Mouse (Mus musculus) myocyte (in vitro differentiated cells): ENCODE results near the gene Cmas. TPM values are rescaled to one million over a fixed set of nuclear protein-coding genes. Genes with fewer than 3 reads are reported as not detected.

Source experiments
- H3K27me3 ChIP-seq: one replicate; pipeline ENCODE4 v1.6.1; 2011; ENCODE audit not compliant: control insufficient read depth, insufficient read depth, insufficient read length
- H3K36me3 ChIP-seq: one replicate; pipeline ENCODE4 v1.6.1; 2011; ENCODE audit not compliant: control insufficient read depth, insufficient read depth
- H3K4me2 ChIP-seq: one replicate; pipeline ENCODE4 v1.6.1; 2011; ENCODE audit warnings: low read depth, control low read depth
- H3K4me3 ChIP-seq: one replicate; pipeline ENCODE4 v1.5.1; 2011; ENCODE audit warnings: mild to moderate bottlenecking, control low read depth, moderate library complexity
- H3K79me2 ChIP-seq: one replicate; pipeline ENCODE4 v1.6.1; 2011; ENCODE audit not compliant: control insufficient read depth, insufficient read depth
- H3ac ChIP-seq: one replicate; pipeline ENCODE4 v1.6.1; 2011; ENCODE audit not compliant: control insufficient read depth, insufficient read length
- CEBPB ChIP-seq: IDR thresholded peaks from 2 replicates; pipeline ENCODE4 v1.6.1; 2011; ENCODE audit warnings: mild to moderate bottlenecking, moderate library complexity; ENCODE audit not compliant: poor library complexity, insufficient read depth, severe bottlenecking
- E2F4 ChIP-seq: IDR thresholded peaks from one replicate; pipeline ENCODE4 v1.6.1; 2011; ENCODE audit warnings: mild to moderate bottlenecking, control low read depth, moderate library complexity; ENCODE audit not compliant: insufficient read depth
- MAX ChIP-seq: IDR thresholded peaks from one replicate; pipeline ENCODE4 v1.6.1; 2011; ENCODE audit warnings: low read depth, mild to moderate bottlenecking, control low read depth
- MYOD1 ChIP-seq, 3 experiments: IDR thresholded peaks; one replicate each; pipeline ENCODE4 v1.6.1; 2011; ENCODE audit warnings: control low read depth in 2 of 3, low read depth in 2 of 3, mild to moderate bottlenecking in 2 of 3, moderate library complexity in 1 of 3; ENCODE audit not compliant: insufficient read length in 2 of 3, control insufficient read depth in 1 of 3
- MYOG ChIP-seq, 3 experiments: IDR thresholded peaks; one replicate each; pipeline ENCODE4 v1.6.1; 2011; ENCODE audit warnings: control low read depth in 2 of 3, low read depth in 2 of 3, mild to moderate bottlenecking in 2 of 3; ENCODE audit not compliant: insufficient read length in 2 of 3, control insufficient read depth in 1 of 3, insufficient read depth in 1 of 3
- POLR2A ChIP-seq: IDR thresholded peaks from one replicate; pipeline ENCODE4 v1.6.1; 2011; ENCODE audit warnings: low read depth, mild to moderate bottlenecking, control low read depth, moderate library complexity; ENCODE audit not compliant: insufficient read length
- POLR2AphosphoS2 ChIP-seq: IDR thresholded peaks from one replicate; pipeline ENCODE4 v1.6.1; 2011; ENCODE audit warnings: low read depth, control low read depth; ENCODE audit not compliant: insufficient read length
- REST ChIP-seq: IDR thresholded peaks from one replicate; pipeline ENCODE4 v1.6.1; 2011; ENCODE audit warnings: mild to moderate bottlenecking, control low read depth, moderate library complexity; ENCODE audit not compliant: insufficient read depth, insufficient read length
- SRF ChIP-seq: IDR thresholded peaks from one replicate; pipeline ENCODE4 v1.6.1; 2011; ENCODE audit warnings: low read depth; ENCODE audit not compliant: control insufficient read depth, insufficient read length
- TCF12 ChIP-seq: IDR thresholded peaks from one replicate; pipeline ENCODE4 v1.6.1; 2011; ENCODE audit warnings: mild to moderate bottlenecking, control low read depth; ENCODE audit not compliant: poor library complexity, insufficient read depth, severe bottlenecking
- TCF3 ChIP-seq: IDR thresholded peaks from one replicate; pipeline ENCODE4 v1.6.1; 2011; ENCODE audit warnings: low read depth, control low read depth; ENCODE audit not compliant: insufficient read length
- USF1 ChIP-seq: IDR thresholded peaks from one replicate; pipeline ENCODE4 v1.6.1; 2011; ENCODE audit warnings: low read depth, mild to moderate bottlenecking, control low read depth, moderate library complexity
- polyA plus RNA-seq: library from polyadenylated mRNA; unstranded; fragments of >200 nt; fragmentation: generic; extraction: Trizol; gene quantifications from one replicate; pipeline ENCODE4 v1.2.1, GENCODE M21; 2012; ENCODE audit warnings: missing spikeins

The Cmas gene
- polyA plus RNA-seq, 1 experiment: 27.8 TPM

- Histone ChIP-seq H3K4me3 (no peak overlapping the region), H3K27me3 (no peaks in the 10 kb centered on the region), H3ac (no peak overlapping the region), H3K36me3 (no peaks in the 10 kb centered on the region), H3K79me2 (no peaks in the 10 kb centered on the region), H3K4me2 (no peak overlapping the region)
- no peak for TF ChIP-seq REST
- TF ChIP-seq TCF3: no peak
- no peak for TF ChIP-seq MYOG (IDR thresholded peaks at IDR 0.05; ENCODE audit: control insufficient read depth in 1 of 3, insufficient read depth in 1 of 3, insufficient read length in 2 of 3, low read depth in 2 of 3)
- no peak for TF ChIP-seq POLR2AphosphoS2
- no peak for TF ChIP-seq MAX
- TF ChIP-seq USF1: no peak
- no peak for TF ChIP-seq MYOD1 (IDR thresholded peaks at IDR 0.05; ENCODE audit: control insufficient read depth in 1 of 3, insufficient read length in 2 of 3, low read depth in 2 of 3)
- TF ChIP-seq E2F4: no peak
- no peak for TF ChIP-seq CEBPB
- TF ChIP-seq SRF: no peak
- TF ChIP-seq TCF12: no peak
- no peak for TF ChIP-seq POLR2A
These were observed 39.4 kb downstream of the Cmas start for GRCm38 (mm10) chr6:142795655-142796441.

- TF ChIP-seq TCF12 (no peak), POLR2A (no peak), MYOD1 (IDR thresholded peaks at IDR 0.05; ENCODE audit: control insufficient read depth in 1 of 3, insufficient read length in 2 of 3, low read depth in 2 of 3) (no peak), CEBPB (no peak), REST (no peak), USF1 (no peak), SRF (no peak), POLR2AphosphoS2 (no peak), E2F4 (no peak), TCF3 (no peak), MYOG (IDR thresholded peaks at IDR 0.05; ENCODE audit: control insufficient read depth in 1 of 3, insufficient read depth in 1 of 3, insufficient read length in 2 of 3, low read depth in 2 of 3) (no peak), MAX (no peak)
- H3K79me2 ChIP-seq: no peaks in the 10 kb centered on the region
- no peaks in the 10 kb centered on the region for H3K36me3 ChIP-seq
- no peak overlapping the region for H3K4me3 ChIP-seq
- H3K4me2 ChIP-seq: no peak overlapping the region
- H3ac ChIP-seq: no peak overlapping the region
- no peaks in the 10 kb centered on the region for H3K27me3 ChIP-seq
These were observed 41.5 kb downstream of the Cmas start for GRCm38 (mm10) chr6:142797996-142798395.

- no peaks in the 10 kb centered on the region for H3K79me2 ChIP-seq
- no peak overlapping the region for H3ac ChIP-seq
- H3K27me3 ChIP-seq: no peaks in the 10 kb centered on the region
- H3K4me2 ChIP-seq: no peak overlapping the region
- TF ChIP-seq TCF3 (no peak), MAX (no peak), POLR2A (no peak)
- no peak overlapping the region for H3K4me3 ChIP-seq
- H3K36me3 ChIP-seq: no peaks in the 10 kb centered on the region
These were observed 42.4 kb downstream of the Cmas start for GRCm38 (mm10) chr6:142798837-142799236.

GRCm38 (mm10) chr6:142799704-142800374 is 43.4 kb downstream of the Cmas start:
- Histone ChIP-seq H3ac (no peak overlapping the region), H3K4me2 (no peak overlapping the region), H3K27me3 (no peaks in the 10 kb centered on the region), H3K4me3 (no peak overlapping the region), H3K36me3 (no peaks in the 10 kb centered on the region), H3K79me2 (no peaks in the 10 kb centered on the region)
- no peak for TF ChIP-seq TCF12
- no peak for TF ChIP-seq REST
- no peak for TF ChIP-seq E2F4
- no peak for TF ChIP-seq USF1
- no peak for TF ChIP-seq SRF
- TF ChIP-seq MAX: no peak
- no peak for TF ChIP-seq MYOG (IDR thresholded peaks at IDR 0.05; ENCODE audit: control insufficient read depth in 1 of 3, insufficient read depth in 1 of 3, insufficient read length in 2 of 3, low read depth in 2 of 3)
- no peak for TF ChIP-seq MYOD1 (IDR thresholded peaks at IDR 0.05; ENCODE audit: control insufficient read depth in 1 of 3, insufficient read length in 2 of 3, low read depth in 2 of 3)
- no peak for TF ChIP-seq CEBPB
- TF ChIP-seq POLR2AphosphoS2: no peak
- no peak for TF ChIP-seq TCF3
- no peak for TF ChIP-seq POLR2A
